Mouse (Mus musculus): ENCODE data around the gene Polr3h.

GRCm38 (mm10) chr15:81928277-81928676, 2.2 kb upstream of the Polr3h start:
- TF ChIP-seq HCFC1 (IDR thresholded peaks at IDR 0.05; ENCODE audit: borderline replicate concordance, insufficient read depth, low read length) (no peak), ZNF384 (IDR thresholded peaks at IDR 0.05; ENCODE audit: low read depth, low read length) (no peak), MAFK (IDR thresholded peaks at IDR 0.05; ENCODE audit: insufficient read depth, low read depth, low read length) (no peak), ZC3H11A (IDR thresholded peaks at IDR 0.05; ENCODE audit: borderline replicate concordance, low read depth, low read length) (no peak), CHD2 (IDR thresholded peaks at IDR 0.05; ENCODE audit: low read depth, low read length) (no peak)

Data from ES-E14 (cell line).